Mouse (Mus musculus) limb, embryonic 14.5 days (tissue): Measurements from ENCODE around the gene Irf1. TPM values are rescaled to one million over a fixed set of nuclear protein-coding genes. Genes with fewer than 3 reads are reported as not detected.

Experiments
- ATAC-seq: fragments of 200-750 bp; cut with Nextera tagmentation; 2 replicates; pipeline ENCODE4 v1.8.0; 2017; ENCODE audit warnings: low read depth, moderate number of reproducible peaks, moderate TSS enrichment; ENCODE audit not compliant: low FRiP score
- DNase-seq: peaks from one replicate; pipeline ENCODE4 v3.0.0-alpha.2; 2015; ENCODE audit warnings: low spot score
- H3K27ac ChIP-seq: fragments of 300-500 bp; sonication (generic); replicated peaks from 2 replicates; pipeline ENCODE4 v1.5.1; 2014; ENCODE audit warnings: low read depth, mild to moderate bottlenecking, low read length, moderate library complexity, mixed read lengths
- H3K27me3 ChIP-seq: fragments of 300-500 bp; sonication (generic); 2 replicates; pipeline ENCODE4 v1.6.1; 2014; ENCODE audit warnings: low read length, mixed read lengths; ENCODE audit not compliant: control insufficient read depth, insufficient read depth
- H3K36me3 ChIP-seq: fragments of 300-500 bp; sonication (generic); 2 replicates; pipeline ENCODE4 v1.6.1; 2014; ENCODE audit warnings: mild to moderate bottlenecking, low read length, moderate library complexity, mixed read lengths; ENCODE audit not compliant: control insufficient read depth, insufficient read depth
- H3K4me1 ChIP-seq: fragments of 300-500 bp; sonication (generic); 2 replicates; pipeline ENCODE4 v1.6.1; 2014; ENCODE audit warnings: antibody characterized with exemption, low read length, mixed read lengths; ENCODE audit not compliant: control insufficient read depth, insufficient read depth
- H3K4me2 ChIP-seq: fragments of 300-500 bp; sonication (generic); replicated peaks from 2 replicates; pipeline ENCODE4 v1.6.1; 2014; ENCODE audit warnings: low read depth, mild to moderate bottlenecking, low read length, moderate library complexity; ENCODE audit not compliant: severe bottlenecking
- H3K4me3 ChIP-seq: fragments of 300-500 bp; sonication (generic); replicated peaks from 2 replicates; pipeline ENCODE4 v1.5.1; 2014; ENCODE audit warnings: low read length
- H3K9ac ChIP-seq: fragments of 300-500 bp; sonication (generic); 2 replicates; pipeline ENCODE4 v1.6.1; 2014; ENCODE audit warnings: mild to moderate bottlenecking, low read depth, low read length, moderate library complexity; ENCODE audit not compliant: severe bottlenecking
- H3K9me3 ChIP-seq: fragments of 300-500 bp; sonication (generic); 2 replicates; pipeline ENCODE4 v1.6.1; 2016; ENCODE audit warnings: low read length; ENCODE audit not compliant: control insufficient read depth
- POLR2A ChIP-seq: fragments of 200-500 bp; IDR thresholded peaks from 2 replicates; pipeline ENCODE4 v1.8.0; 2012; ENCODE audit warnings: inconsistent platforms, mild to moderate bottlenecking, moderate library complexity, borderline replicate concordance; ENCODE audit not compliant: insufficient read depth, insufficient read length; ENCODE audit errors: extremely low read depth
- WGBS: fragments of 180-500 bp; shearing (Covaris S2); extraction: QIAGEN DNeasy Blood & Tissue Kit; methylation state at CpG from one replicate; pipeline ENCODE4 v1.1.7; 2014; 5-methylcytosine and 5-hydroxymethylcytosine counted together
- polyA plus RNA-seq, 2 experiments: library from polyadenylated mRNA; depleted of rRNA in 1 of 2; stranded (reverse) in 1 of 2; unstranded in 1 of 2; fragments of >200 nt; fragmentation: Nextera tagmentation in 1 of 2; extraction: Ambion mirVana in 1 of 2; gene quantifications; 2 replicates each; pipeline versions ENCODE4 v1.2.1 to v1.2.3; 2012 to 2014

Gene Irf1
- polyA plus RNA-seq, 2 experiments = 11.8 to 16.8 TPM

- H3K27me3 ChIP-seq = no peaks in the 10 kb centered on the region
- DNase-seq (no peak), ATAC-seq (no peak)
- no peaks in the 10 kb centered on the region for H3K36me3 ChIP-seq
- TF ChIP-seq POLR2A = no peak
- no peak overlapping the region for H3K27ac ChIP-seq
- no peak overlapping the region for H3K4me3 ChIP-seq
- 95% methylated on average over 2 of the region's 2 CpGs for WGBS
- H3K4me2 ChIP-seq = no peak overlapping the region
- H3K9ac ChIP-seq = no peak overlapping the region
- no peaks in the 10 kb centered on the region for H3K4me1 ChIP-seq
- no peaks in the 10 kb centered on the region for H3K9me3 ChIP-seq
Observed at GRCm38 (mm10) chr11:53745260-53745659, 24.6 kb upstream of the Irf1 start.

DNA sequence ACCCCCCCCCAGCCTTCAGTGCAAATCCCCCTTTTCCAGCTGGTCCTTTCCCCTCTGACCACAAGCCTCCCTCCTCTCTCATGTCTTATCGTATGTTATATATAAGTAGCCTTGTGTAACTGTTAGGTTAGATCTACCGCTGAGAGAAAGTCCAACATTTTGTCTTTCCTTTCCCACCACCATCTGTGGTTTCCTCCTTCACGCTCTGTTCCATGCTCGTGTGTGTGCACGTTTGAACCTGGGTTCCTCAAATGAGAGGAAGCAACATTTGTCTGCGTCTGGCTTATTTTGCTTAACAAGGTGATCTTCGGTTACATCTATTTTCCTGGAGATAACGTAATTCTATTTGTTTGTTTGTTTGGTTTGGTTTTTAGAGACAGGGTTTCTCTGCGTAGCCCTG lies 21.8 kb upstream of the Irf1 start:
- H3K4me3 ChIP-seq = no peak overlapping the region
- no peaks in the 10 kb centered on the region for H3K9me3 ChIP-seq
- H3K9ac ChIP-seq = no peak overlapping the region
- H3K36me3 ChIP-seq = no peaks in the 10 kb centered on the region
- 91% methylated on average over 9 of the region's 9 CpGs for WGBS
- H3K27me3 ChIP-seq = no peaks in the 10 kb centered on the region
- no peak for ATAC-seq
- no peak overlapping the region for H3K4me2 ChIP-seq
- no peak for TF ChIP-seq POLR2A
- no peak for DNase-seq
- no peaks in the 10 kb centered on the region for H3K4me1 ChIP-seq
- no peak overlapping the region for H3K27ac ChIP-seq

DNA sequence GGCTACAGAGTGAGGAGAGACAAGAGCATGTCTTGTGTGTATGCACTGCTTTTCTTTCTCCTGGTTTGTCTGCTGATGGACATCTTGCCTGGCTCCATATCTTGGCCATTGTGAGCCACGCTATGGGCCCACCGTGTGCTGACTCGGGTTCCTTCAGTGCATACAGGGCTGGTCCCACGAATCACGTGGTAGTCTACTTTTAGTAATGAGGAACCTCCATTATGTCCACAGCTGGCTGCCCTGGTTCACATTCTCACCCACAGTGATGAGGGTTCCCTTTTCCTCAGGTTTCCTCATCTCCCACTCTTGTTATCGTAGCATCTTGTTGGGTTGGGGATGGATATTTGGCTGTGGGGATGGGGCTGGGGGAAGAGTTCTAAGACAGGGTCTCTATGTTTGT lies 21.2 kb upstream of the Irf1 start:
- no peak overlapping the region for H3K27ac ChIP-seq
- no peak overlapping the region for H3K9ac ChIP-seq
- no peak for DNase-seq
- no peak for ATAC-seq
- H3K9me3 ChIP-seq = no peaks in the 10 kb centered on the region
- H3K4me3 ChIP-seq = no peak overlapping the region
- H3K4me2 ChIP-seq = no peak overlapping the region
- H3K27me3 ChIP-seq = no peaks in the 10 kb centered on the region
- H3K36me3 ChIP-seq = no peaks in the 10 kb centered on the region
- 91% methylated on average over 6 of the region's 6 CpGs for WGBS
- no peaks in the 10 kb centered on the region for H3K4me1 ChIP-seq
- TF ChIP-seq POLR2A = no peak

DNA sequence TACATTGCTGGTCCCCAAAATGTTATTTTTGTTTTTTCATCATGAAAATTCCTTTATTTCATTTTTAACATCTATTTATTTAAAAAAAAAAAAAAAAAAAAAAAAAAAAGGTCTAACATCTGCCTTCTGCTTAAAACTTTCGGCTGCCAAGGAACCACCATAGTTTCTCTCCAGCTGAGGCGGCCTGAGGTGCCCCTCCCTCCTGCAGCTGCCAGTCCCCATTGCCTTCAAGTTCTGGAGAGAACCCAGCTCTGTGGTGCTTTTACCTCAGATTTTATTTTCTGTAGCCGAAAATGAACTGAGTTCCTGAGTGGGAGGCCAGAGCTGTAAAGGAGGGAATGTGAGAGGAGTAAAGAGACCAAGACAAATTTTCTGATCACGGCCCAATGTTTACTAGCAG lies 20.5 kb upstream of the Irf1 start:
- Histone ChIP-seq H3K4me1 (no peaks in the 10 kb centered on the region), H3K27ac (no peak overlapping the region), H3K9ac (no peak overlapping the region), H3K4me2 (no peak overlapping the region), H3K27me3 (no peaks in the 10 kb centered on the region), H3K36me3 (no peaks in the 10 kb centered on the region), H3K4me3 (no peak overlapping the region), H3K9me3 (no peaks in the 10 kb centered on the region)
- no peak for TF ChIP-seq POLR2A
- DNase-seq (no peak), ATAC-seq (no peak)
- 56% methylated on average over 4 of the region's 4 CpGs for WGBS

GRCm38 (mm10) chr11:53749716-53750352 lies 20.0 kb upstream of the Irf1 start:
- H3K4me2 ChIP-seq = no peak overlapping the region
- no peak overlapping the region for H3K9ac ChIP-seq
- WGBS = 63% methylated on average over 5 of the region's 5 CpGs
- no peak overlapping the region for H3K4me3 ChIP-seq
- no peak for TF ChIP-seq POLR2A
- DNase-seq (no peak), ATAC-seq (no peak)
- no peaks in the 10 kb centered on the region for H3K27me3 ChIP-seq
- H3K9me3 ChIP-seq = no peaks in the 10 kb centered on the region
- H3K4me1 ChIP-seq = no peaks in the 10 kb centered on the region
- no peak overlapping the region for H3K27ac ChIP-seq
- no peaks in the 10 kb centered on the region for H3K36me3 ChIP-seq
